Mouse (Mus musculus): ENCODE measurements around the gene A830018L16Rik. TPM values are rescaled to one million over a fixed set of nuclear protein-coding genes. Genes with fewer than 3 reads are reported as not detected.

Gene A830018L16Rik
- polyA plus RNA-seq (2015; fragmentation: Illumina TruSeq; extraction: RNeasy Lipid Tissue Mini Kit (QIAGEN cat#74804); ENCODE audit: low read depth, low replicate concordance) = 57.4 TPM

DNA sequence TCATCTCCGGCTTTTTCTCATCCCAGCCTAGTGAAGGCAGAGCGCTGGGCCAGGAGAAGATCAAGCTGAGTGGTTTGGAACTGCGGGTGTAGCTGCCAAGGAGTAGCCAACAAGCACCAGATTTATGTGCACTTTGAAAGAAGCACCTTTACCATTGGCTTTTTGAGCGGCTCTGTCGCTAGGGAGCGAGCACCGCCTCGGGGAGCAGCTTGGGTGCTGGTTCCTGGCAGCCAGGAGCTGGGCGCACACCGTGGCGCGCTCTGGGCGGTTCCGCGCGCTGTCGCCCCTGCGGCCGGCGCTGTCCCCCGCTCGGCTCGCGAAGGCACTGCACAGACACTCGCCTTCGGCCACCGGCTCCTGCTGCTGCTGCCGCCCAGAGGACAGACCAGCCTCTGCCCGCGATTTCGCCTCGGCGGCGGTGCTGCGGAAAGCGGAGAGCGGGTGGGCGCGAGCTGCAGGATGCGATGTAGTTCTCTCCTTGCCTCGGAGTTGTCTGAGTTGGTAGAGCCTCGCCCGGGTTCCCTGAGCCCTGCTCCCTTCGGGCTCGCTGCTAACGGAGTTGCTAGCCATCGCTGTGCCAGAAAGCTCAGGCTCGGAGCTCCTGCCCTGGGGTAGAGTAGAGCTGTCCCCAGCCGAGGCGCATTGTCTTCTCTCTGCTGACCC lies at the start of gene A830018L16Rik:
Gene A830018L16Rik, plus strand, starts transcription at position 212 of the 663 bp plus-strand sequence.

